Comparison of ENCODE assay signal across 9 mouse cellular contexts in genomic region chr5:85239509-85240031, GRCm38 (mm10).
A peak's percentile ranks its signal among the peaks of the same experiment; 100 is the strongest.
DNase-seq lines count a peak whose midpoint lies in the region; ATAC-seq lines count a peak whose summit lies in the region.
"Had no signal": no experiment of that assay in that cellular context is flagged by ENCODE, and none has a peak within 500 bp of the region (broad histone marks: within the 10 kb centered on the region; RNA-seq: fewer than 3 reads in every experiment).

No protein-coding gene starts in this region.

- no peaks in the 10 kb centered on the region for H3K9me3 ChIP-seq in kidney, embryonic 15.5 days (replicated peaks)
- H3K9me3 ChIP-seq in neural tube, embryonic 15.5 days (replicated peaks): no peaks in the 10 kb centered on the region

- H3K36me3 ChIP-seq in kidney, embryonic 15.5 days: no peaks in the 10 kb centered on the region
- no peaks in the 10 kb centered on the region for H3K36me3 ChIP-seq in neural tube, embryonic 15.5 days

- no peaks in the 10 kb centered on the region for H3K27me3 ChIP-seq in kidney, embryonic 15.5 days
- no peaks in the 10 kb centered on the region for H3K27me3 ChIP-seq in neural tube, embryonic 15.5 days (replicated peaks)
- H3K27me3 ChIP-seq: CH12.LX had no signal

- peak; percentile 62; the same call in 1 of the 2 replicates for ATAC-seq in kidney, embryonic 15.5 days (replicated peaks; ENCODE audit: low FRiP score)
- ATAC-seq in neural tube, embryonic 15.5 days (ENCODE audit: low FRiP score): peak; percentile 89

- no peak overlapping the region for H3K9ac ChIP-seq in kidney, embryonic 15.5 days
- no peak overlapping the region for H3K9ac ChIP-seq in neural tube, embryonic 15.5 days (replicated peaks)

- no peak overlapping the region for H3K27ac ChIP-seq in kidney, embryonic 15.5 days
- no peak overlapping the region; the same call in 1 of the 2 replicates for H3K27ac ChIP-seq in neural tube, embryonic 15.5 days (replicated peaks)

- DNase-seq in kidney, adult 18-20 months: no peak
- peak; percentile 19 for DNase-seq in embryo, embryonic 11.5 days (ENCODE audit: low read depth, low spot score)
- peak; percentile 19 for DNase-seq in layer of hippocampus, adult 11-12 months (ENCODE audit: low spot score)
- no peak for DNase-seq in spleen, postnatal 4 days (ENCODE audit: low spot score in 2 of 2)
- DNase-seq in heart, adult 18-20 months: no peak
- DNase-seq in gastrocnemius, postnatal 10 days: no peak

- H3K4me1 ChIP-seq in kidney, embryonic 15.5 days: no peaks in the 10 kb centered on the region
- peaks cover 6% of the 10 kb centered on the region; the same call in 1 of the 2 replicates for H3K4me1 ChIP-seq in neural tube, embryonic 15.5 days

- H3K4me3 ChIP-seq in kidney, embryonic 15.5 days (replicated peaks): no peak overlapping the region
- no peak overlapping the region for H3K4me3 ChIP-seq in neural tube, embryonic 15.5 days (replicated peaks)

- 61% methylated on average over 3 of the region's 3 CpGs for WGBS in kidney, embryonic 15.5 days
- 22% methylated on average over 3 of the region's 3 CpGs for WGBS in neural tube, embryonic 15.5 days

- H3K4me2 ChIP-seq in kidney, embryonic 15.5 days: no peak overlapping the region
- H3K4me2 ChIP-seq in neural tube, embryonic 15.5 days: no peak overlapping the region

Comparison
In these comparisons a context has a peak if more than half of its experiments do, and no peak if none do; other contexts are left out.
1. DNase-seq: peak in embryo, embryonic 11.5 days (single experiment) and layer of hippocampus, adult 11-12 months (single experiment); none in kidney, adult 18-20 months (single experiment), spleen, postnatal 4 days (0 of 2), heart, adult 18-20 months (0 of 2) and gastrocnemius, postnatal 10 days (single experiment).